Mouse (Mus musculus): ENCODE measurements around the gene Ghitm. TPM values are rescaled to one million over a fixed set of nuclear protein-coding genes. Genes with fewer than 3 reads are reported as not detected.

Gene Ghitm
- polyA plus RNA-seq, 1 experiment from 2014 or later: 177 TPM

- peaks cover 30% of the 10 kb centered on the region for H3K36me3 ChIP-seq
- 1% methylated on average over 40 of the region's 40 CpGs for WGBS
- ATAC-seq (ENCODE audit: insufficient number of reproducible peaks, insufficient read depth, low FRiP score, low TSS enrichment, low read depth): peak; percentile 8; the same call in 1 of the 2 replicates
These were observed 557 bp downstream of the Ghitm start for GRCm38 (mm10) chr14:37134304-37135126.

GRCm38 (mm10) chr14:37127652-37128051 is 7.4 kb downstream of the Ghitm start:
- no peak for ATAC-seq (ENCODE audit: insufficient number of reproducible peaks, insufficient read depth, low FRiP score, low TSS enrichment, low read depth)
- H3K36me3 ChIP-seq: peaks cover 81% of the 10 kb centered on the region

More at GRCm38 (mm10) chr14:37134304-37135126, 557 bp downstream of the Ghitm start:
- Histone ChIP-seq H3K27me3 (no peaks in the 10 kb centered on the region), H3K4me1 (peaks cover 4% of the 10 kb centered on the region; the same call in 1 of the 2 replicates), H3K27ac (peak overlapping the region; percentile 80), H3K9me3 (no peaks in the 10 kb centered on the region), H3K4me2 (peak overlapping the region; percentile 67), H3K4me3 (peak overlapping the region; percentile 70), H3K9ac (peak overlapping the region; percentile 83)

GRCm38 (mm10) chr14:37119233-37119632 is 15.8 kb downstream of the Ghitm start:
- Histone ChIP-seq H3K27ac (no peak overlapping the region), H3K9ac (no peak overlapping the region), H3K4me1 (no peaks in the 10 kb centered on the region), H3K4me2 (no peak overlapping the region), H3K36me3 (peaks cover 36% of the 10 kb centered on the region), H3K27me3 (no peaks in the 10 kb centered on the region), H3K9me3 (no peaks in the 10 kb centered on the region), H3K4me3 (no peak overlapping the region)
- 93% methylated on average over 4 of the region's 4 CpGs for WGBS
- no peak for ATAC-seq (ENCODE audit: insufficient number of reproducible peaks, insufficient read depth, low FRiP score, low TSS enrichment, low read depth)

More at GRCm38 (mm10) chr14:37127652-37128051, 7.4 kb downstream of the Ghitm start:
- H3K4me1 ChIP-seq: no peaks in the 10 kb centered on the region
- WGBS: 47% methylated on average over 4 of the region's 4 CpGs
- no peaks in the 10 kb centered on the region for H3K27me3 ChIP-seq
- no peak overlapping the region for H3K4me3 ChIP-seq
- H3K27ac ChIP-seq: no peak overlapping the region
- H3K4me2 ChIP-seq: no peak overlapping the region
- H3K9me3 ChIP-seq: no peaks in the 10 kb centered on the region
- no peak overlapping the region for H3K9ac ChIP-seq

- no peaks in the 10 kb centered on the region for H3K4me1 ChIP-seq
- no peak for ATAC-seq (ENCODE audit: insufficient number of reproducible peaks, insufficient read depth, low FRiP score, low TSS enrichment, low read depth)
- no peaks in the 10 kb centered on the region for H3K9me3 ChIP-seq
- H3K4me2 ChIP-seq: no peak within 1 kb of the TSS
- H3K36me3 ChIP-seq: no peaks in the 10 kb centered on the region
- H3K9ac ChIP-seq: no peak within 1 kb of the TSS
- no peak within 1 kb of the TSS for H3K4me3 ChIP-seq
- H3K27me3 ChIP-seq: no peaks in the 10 kb centered on the region
- whole genome bisulfite sequencing: 72% methylated on average over 3 of the region's 3 CpGs
- H3K27ac ChIP-seq: no peak within 1 kb of the TSS
These were observed 21.1 kb downstream of the Ghitm start, which contains the start of gene 2610528A11Rik for GRCm38 (mm10) chr14:37113922-37114321. TSS of gene 2610528A11Rik (minus strand) at chr14:37114022.

GRCm38 (mm10) chr14:37112931-37113330 is 22.1 kb downstream of the Ghitm start:
- Histone ChIP-seq H3K4me2 (no peak overlapping the region), H3K9ac (no peak overlapping the region), H3K36me3 (no peaks in the 10 kb centered on the region), H3K9me3 (no peaks in the 10 kb centered on the region), H3K27me3 (no peaks in the 10 kb centered on the region), H3K27ac (no peak overlapping the region), H3K4me1 (no peaks in the 10 kb centered on the region), H3K4me3 (no peak overlapping the region)
- WGBS: 88% methylated on average over 7 of the region's 7 CpGs
- no peak for ATAC-seq (ENCODE audit: insufficient number of reproducible peaks, insufficient read depth, low FRiP score, low TSS enrichment, low read depth)

GRCm38 (mm10) chr14:37111371-37111770 is 23.7 kb downstream of the Ghitm start:
- H3K36me3 ChIP-seq: no peaks in the 10 kb centered on the region
- no peak overlapping the region for H3K9ac ChIP-seq
- no peak overlapping the region for H3K27ac ChIP-seq
- H3K27me3 ChIP-seq: no peaks in the 10 kb centered on the region
- H3K4me1 ChIP-seq: no peaks in the 10 kb centered on the region
- no peak overlapping the region for H3K4me3 ChIP-seq
- no peak overlapping the region for H3K4me2 ChIP-seq
- ATAC-seq (ENCODE audit: insufficient number of reproducible peaks, insufficient read depth, low FRiP score, low TSS enrichment, low read depth): no peak
- no peaks in the 10 kb centered on the region for H3K9me3 ChIP-seq

- WGBS: 91% methylated on average over 2 of the region's 2 CpGs
- Histone ChIP-seq H3K4me3 (no peak overlapping the region), H3K27me3 (no peaks in the 10 kb centered on the region), H3K36me3 (no peaks in the 10 kb centered on the region), H3K27ac (no peak overlapping the region), H3K9me3 (no peaks in the 10 kb centered on the region), H3K4me1 (peaks cover 7% of the 10 kb centered on the region; the same call in 1 of the 2 replicates), H3K9ac (no peak overlapping the region), H3K4me2 (no peak overlapping the region)
- ATAC-seq (ENCODE audit: insufficient number of reproducible peaks, insufficient read depth, low FRiP score, low TSS enrichment, low read depth): no peak
These were observed 24.6 kb downstream of the Ghitm start for GRCm38 (mm10) chr14:37110456-37110855.

- no peaks in the 10 kb centered on the region for H3K36me3 ChIP-seq
- no peak overlapping the region for H3K4me3 ChIP-seq
- H3K9me3 ChIP-seq: no peaks in the 10 kb centered on the region
- WGBS: 69% methylated on average over 9 of the region's 9 CpGs
- no peaks in the 10 kb centered on the region for H3K27me3 ChIP-seq
- H3K4me1 ChIP-seq: peaks cover 8% of the 10 kb centered on the region; the same call in 1 of the 2 replicates
- no peak for ATAC-seq (ENCODE audit: insufficient number of reproducible peaks, insufficient read depth, low FRiP score, low TSS enrichment, low read depth)
- H3K9ac ChIP-seq: no peak overlapping the region
- H3K4me2 ChIP-seq: no peak overlapping the region
- H3K27ac ChIP-seq: no peak overlapping the region
These were observed 25.1 kb downstream of the Ghitm start for GRCm38 (mm10) chr14:37109975-37110374.

- Histone ChIP-seq H3K4me3 (no peak overlapping the region), H3K4me2 (no peak overlapping the region), H3K9me3 (no peaks in the 10 kb centered on the region), H3K9ac (no peak overlapping the region), H3K27ac (no peak overlapping the region), H3K27me3 (no peaks in the 10 kb centered on the region), H3K4me1 (peaks cover 8% of the 10 kb centered on the region; the same call in 1 of the 2 replicates), H3K36me3 (no peaks in the 10 kb centered on the region)
- no peak for ATAC-seq (ENCODE audit: insufficient number of reproducible peaks, insufficient read depth, low FRiP score, low TSS enrichment, low read depth)
- 79% methylated on average over 8 of the region's 8 CpGs for WGBS
These were observed 25.6 kb downstream of the Ghitm start for GRCm38 (mm10) chr14:37109460-37109859.

- Histone ChIP-seq H3K9ac (no peak overlapping the region), H3K27ac (no peak overlapping the region), H3K4me3 (no peak overlapping the region), H3K4me1 (peaks cover 8% of the 10 kb centered on the region; the same call in 1 of the 2 replicates), H3K9me3 (no peaks in the 10 kb centered on the region), H3K36me3 (no peaks in the 10 kb centered on the region), H3K27me3 (no peaks in the 10 kb centered on the region), H3K4me2 (no peak overlapping the region)
- 44% methylated on average over 7 of the region's 7 CpGs for WGBS
- ATAC-seq (ENCODE audit: insufficient number of reproducible peaks, insufficient read depth, low FRiP score, low TSS enrichment, low read depth): no peak
These were observed 29.2 kb downstream of the Ghitm start for GRCm38 (mm10) chr14:37105846-37106245.

GRCm38 (mm10) chr14:37104747-37105146 is 30.3 kb downstream of the Ghitm start:
- H3K9ac ChIP-seq: no peak overlapping the region
- H3K4me3 ChIP-seq: no peak overlapping the region
- H3K27me3 ChIP-seq: peaks cover 4% of the 10 kb centered on the region; the same call in 1 of the 2 replicates
- H3K4me1 ChIP-seq: peaks cover 8% of the 10 kb centered on the region; the same call in 1 of the 2 replicates
- H3K27ac ChIP-seq: no peak overlapping the region
- ATAC-seq (ENCODE audit: insufficient number of reproducible peaks, insufficient read depth, low FRiP score, low TSS enrichment, low read depth): no peak; the same call in 1 of the 2 replicates
- WGBS: 56% methylated on average over 5 of the region's 5 CpGs
- H3K36me3 ChIP-seq: no peaks in the 10 kb centered on the region
- no peak overlapping the region for H3K4me2 ChIP-seq
- H3K9me3 ChIP-seq: no peaks in the 10 kb centered on the region

- Histone ChIP-seq H3K27ac (no peak overlapping the region), H3K27me3 (peaks cover 27% of the 10 kb centered on the region), H3K9me3 (no peaks in the 10 kb centered on the region), H3K4me3 (no peak overlapping the region), H3K4me2 (no peak overlapping the region), H3K36me3 (no peaks in the 10 kb centered on the region), H3K4me1 (peaks cover 14% of the 10 kb centered on the region), H3K9ac (no peak overlapping the region)
- ATAC-seq (ENCODE audit: insufficient number of reproducible peaks, insufficient read depth, low FRiP score, low TSS enrichment, low read depth): no peak
- WGBS: 81% methylated on average over 3 of the region's 3 CpGs
These were observed 32.6 kb downstream of the Ghitm start for GRCm38 (mm10) chr14:37102484-37102883.

Measured in embryonic facial prominence, embryonic 13.5 days (tissue).